Mouse (Mus musculus) spleen, adult 18-20 months (tissue): ENCODE data around the gene Psmf1.
A peak's percentile ranks its signal among the peaks of the same experiment; 100 is the strongest.

Experiments
- DNase-seq, 2 experiments: peaks; one replicate each; pipeline ENCODE4 v3.0.0; 2022; ENCODE audit warnings: mixed read lengths in 2 of 2

The Psmf1 gene

DNA sequence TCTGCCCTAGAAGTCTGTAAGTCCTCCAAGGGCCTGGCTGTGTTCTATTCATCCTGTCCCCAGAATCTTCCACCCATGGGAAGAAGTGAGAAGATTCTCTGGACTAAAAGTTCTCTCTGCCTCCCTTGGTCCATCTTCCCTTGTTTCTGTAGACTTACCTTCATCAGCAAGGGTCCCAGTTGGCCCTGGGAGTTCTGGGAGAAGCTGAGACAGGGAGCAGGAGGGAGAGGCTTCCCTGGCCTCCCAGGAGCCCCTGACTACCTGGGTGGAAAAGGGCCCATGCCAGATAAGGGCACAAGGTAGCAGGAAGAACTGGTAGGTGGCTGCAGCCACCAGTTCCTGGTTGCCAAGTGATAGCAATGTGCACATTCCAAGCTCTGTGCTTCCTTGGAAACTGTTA is at the start of gene Psmf1:
Gene Psmf1 (minus strand): TSS at position 342 of the 400 bp plus-strand sequence.
- DNase-seq = no peak

GRCm38 (mm10) chr2:151791156-151791555 is 47.2 kb upstream of the Psmf1 start:
- DNase-seq = no peak

- no peak for DNase-seq
Observed at GRCm38 (mm10) chr2:151790169-151790568, 46.2 kb upstream of the Psmf1 start.

- DNase-seq = no peak
Observed at GRCm38 (mm10) chr2:151788221-151788977, 44.4 kb upstream of the Psmf1 start.

DNA sequence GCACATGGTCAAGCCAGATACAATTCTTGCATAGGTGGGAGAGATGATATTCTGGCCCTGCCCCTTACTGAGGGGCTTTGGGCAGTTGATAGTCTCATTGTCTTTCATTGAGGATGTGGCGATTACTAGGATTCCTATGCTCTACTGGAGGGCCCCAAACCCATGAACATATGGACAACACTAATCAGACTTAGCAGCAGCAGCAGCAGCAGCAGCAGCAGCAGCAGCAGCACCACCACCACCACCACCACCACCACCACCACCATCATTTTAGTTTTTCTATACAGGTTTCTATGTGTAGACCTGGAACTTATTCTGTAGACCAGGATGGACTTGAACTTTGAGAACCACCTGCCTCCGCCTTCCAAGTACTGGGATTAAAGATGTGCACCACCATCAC is 39.5 kb upstream of the Psmf1 start:
- DNase-seq = no peak

GRCm38 (mm10) chr2:151777366-151777765 is 33.4 kb upstream of the Psmf1 start:
- DNase-seq = no peak

DNA sequence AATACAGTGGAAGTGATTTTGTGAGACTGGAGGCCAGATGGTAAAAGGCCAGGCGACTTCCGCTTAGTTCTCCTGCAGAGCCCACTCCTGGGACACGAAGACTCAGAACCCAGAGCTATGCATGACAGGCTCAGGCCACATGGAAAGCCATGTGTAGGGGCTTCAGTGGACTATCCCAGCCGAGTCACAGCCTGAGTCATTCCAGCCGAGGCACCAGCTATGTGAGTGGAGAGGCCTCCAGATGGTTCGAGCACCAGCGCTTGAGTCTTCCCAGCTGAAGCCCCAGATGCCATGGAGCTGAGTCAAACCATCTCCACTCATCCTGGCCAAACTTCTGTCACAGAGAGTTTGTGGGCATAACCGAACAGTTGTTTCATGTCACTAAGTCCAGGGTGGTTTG is 29.5 kb upstream of the Psmf1 start:
- no peak for DNase-seq

DNA sequence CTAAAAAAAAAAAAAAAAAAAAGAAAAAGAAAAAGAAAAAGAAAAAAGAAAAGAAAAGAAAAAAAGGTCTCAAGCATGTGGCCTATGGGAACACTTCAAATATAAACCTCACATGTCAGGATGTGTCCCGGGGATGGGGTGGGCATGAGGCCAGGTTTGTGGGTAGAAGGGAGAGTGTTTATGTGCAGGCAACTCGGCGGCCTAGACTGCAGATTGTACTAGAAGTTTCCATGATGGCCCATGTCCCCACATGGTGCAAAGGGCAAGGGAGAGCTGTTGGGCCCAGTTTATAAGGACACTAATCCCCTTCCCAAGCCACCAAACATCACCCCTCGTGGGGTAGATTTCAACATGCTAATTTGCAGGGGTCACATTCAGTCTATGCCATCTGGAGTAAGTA is 28.2 kb upstream of the Psmf1 start:
- DNase-seq = no peak

- DNase-seq = no peak
Observed at GRCm38 (mm10) chr2:151764557-151764956, 20.6 kb upstream of the Psmf1 start.

GRCm38 (mm10) chr2:151758806-151759353 is 14.9 kb upstream of the Psmf1 start:
- no peak for DNase-seq

GRCm38 (mm10) chr2:151757451-151757850 is 13.5 kb upstream of the Psmf1 start:
- DNase-seq = no peak

GRCm38 (mm10) chr2:151756277-151757061 is 12.5 kb upstream of the Psmf1 start:
- DNase-seq = no peak

DNA sequence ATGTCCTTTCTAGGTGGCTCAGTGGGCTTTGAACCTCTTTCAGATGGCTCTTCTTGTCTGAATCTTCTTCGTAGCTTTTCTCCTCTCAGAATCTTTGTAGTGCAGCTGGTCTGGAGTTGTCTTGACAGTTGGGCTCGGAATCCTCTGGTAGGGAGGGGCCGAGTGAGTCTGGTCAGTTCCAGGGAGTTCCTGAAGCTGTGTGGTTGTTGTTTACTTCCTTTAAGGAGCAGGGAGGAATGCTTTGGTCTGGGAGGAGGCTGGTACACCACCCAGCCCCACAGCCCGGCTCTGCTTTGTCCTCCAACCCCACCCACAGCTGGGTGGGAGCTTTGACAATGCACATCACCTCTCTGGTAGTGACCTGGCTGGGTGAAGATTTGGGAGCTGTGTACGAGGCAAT is 7.3 kb upstream of the Psmf1 start:
- no peak for DNase-seq

DNA sequence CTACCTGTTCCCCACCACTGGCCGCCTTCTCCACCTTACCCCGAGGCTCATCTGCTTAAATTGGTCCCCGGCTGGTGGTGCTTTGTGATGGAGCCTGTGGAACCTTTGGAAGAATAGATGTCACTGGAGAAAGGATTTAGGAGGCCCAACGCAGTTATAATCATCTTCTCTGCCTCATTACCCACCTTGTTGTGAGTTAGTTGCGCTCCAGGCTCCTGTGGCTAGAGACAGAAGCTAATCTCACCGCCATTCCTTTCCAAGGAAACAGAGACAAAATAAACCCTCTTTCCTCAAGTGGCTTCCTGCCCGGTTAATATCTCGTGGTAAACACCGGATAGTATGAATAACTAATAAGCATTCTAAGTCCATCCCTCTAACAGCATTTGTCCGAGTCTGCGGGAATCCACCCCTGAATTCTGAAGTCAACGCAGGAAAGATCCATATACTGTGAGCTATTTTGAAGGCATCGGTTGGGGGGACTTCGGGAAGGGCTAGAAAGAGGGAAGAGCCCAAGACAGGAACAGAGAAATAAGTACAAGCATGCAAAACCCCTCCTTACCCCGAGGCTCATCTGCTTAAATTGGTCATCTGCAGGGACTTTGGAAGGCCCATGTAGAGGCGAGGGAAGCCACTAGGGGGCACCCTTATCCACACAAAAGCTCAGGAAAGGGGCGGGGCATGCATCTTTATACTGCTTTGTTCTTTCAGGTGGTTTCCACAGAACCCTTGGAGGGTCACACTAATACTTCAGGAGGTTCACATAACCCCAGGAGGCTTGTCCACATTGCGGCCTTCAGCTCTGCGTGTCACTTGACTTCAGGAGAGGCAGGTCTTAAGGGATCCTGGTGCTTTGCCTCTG is 4.1 kb upstream of the Psmf1 start:
- DNase-seq = peak; percentile 28 to 55

DNA sequence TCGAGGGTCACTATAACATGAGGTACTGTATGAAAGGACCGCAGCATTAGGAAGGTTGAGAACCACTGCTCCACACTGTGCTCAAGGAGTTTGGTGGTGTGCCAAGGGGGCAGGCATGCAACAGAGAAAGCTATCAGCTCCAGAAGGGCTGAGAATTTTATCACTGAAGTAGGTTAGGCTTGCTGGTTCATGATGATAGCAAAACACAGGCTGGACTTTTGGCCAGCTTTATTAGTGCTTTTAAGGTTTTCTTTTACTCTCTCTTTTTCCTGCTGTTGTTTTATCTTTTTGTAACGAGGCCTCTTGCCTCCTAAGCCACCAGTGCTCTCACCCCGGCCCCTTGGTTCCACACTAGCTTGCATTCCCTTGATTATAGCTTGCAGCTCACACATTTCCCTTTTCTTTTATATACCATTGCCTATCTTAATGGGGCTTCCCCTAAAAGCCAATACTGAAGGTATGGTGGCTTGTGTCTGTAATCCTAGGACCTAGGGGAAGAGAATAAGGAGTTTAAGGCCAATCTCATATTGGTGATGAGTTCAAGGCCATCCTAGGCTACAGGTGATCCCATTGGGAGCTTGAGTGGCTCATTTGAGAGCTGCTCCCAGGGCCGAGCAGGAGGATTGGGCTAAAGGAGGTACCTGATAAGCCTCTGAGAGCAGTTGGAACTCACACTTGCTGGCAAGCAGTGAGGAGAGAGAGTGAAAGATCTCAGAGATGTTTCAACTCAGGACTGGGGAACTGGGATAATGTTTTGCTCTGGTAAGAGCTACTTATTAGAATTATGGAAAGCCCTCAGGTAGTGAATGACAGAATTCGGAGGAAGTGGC is 921 bp downstream of the Psmf1 start:
- no peak for DNase-seq

GRCm38 (mm10) chr2:151742084-151742483 is 1.9 kb downstream of the Psmf1 start:
- DNase-seq = no peak

DNA sequence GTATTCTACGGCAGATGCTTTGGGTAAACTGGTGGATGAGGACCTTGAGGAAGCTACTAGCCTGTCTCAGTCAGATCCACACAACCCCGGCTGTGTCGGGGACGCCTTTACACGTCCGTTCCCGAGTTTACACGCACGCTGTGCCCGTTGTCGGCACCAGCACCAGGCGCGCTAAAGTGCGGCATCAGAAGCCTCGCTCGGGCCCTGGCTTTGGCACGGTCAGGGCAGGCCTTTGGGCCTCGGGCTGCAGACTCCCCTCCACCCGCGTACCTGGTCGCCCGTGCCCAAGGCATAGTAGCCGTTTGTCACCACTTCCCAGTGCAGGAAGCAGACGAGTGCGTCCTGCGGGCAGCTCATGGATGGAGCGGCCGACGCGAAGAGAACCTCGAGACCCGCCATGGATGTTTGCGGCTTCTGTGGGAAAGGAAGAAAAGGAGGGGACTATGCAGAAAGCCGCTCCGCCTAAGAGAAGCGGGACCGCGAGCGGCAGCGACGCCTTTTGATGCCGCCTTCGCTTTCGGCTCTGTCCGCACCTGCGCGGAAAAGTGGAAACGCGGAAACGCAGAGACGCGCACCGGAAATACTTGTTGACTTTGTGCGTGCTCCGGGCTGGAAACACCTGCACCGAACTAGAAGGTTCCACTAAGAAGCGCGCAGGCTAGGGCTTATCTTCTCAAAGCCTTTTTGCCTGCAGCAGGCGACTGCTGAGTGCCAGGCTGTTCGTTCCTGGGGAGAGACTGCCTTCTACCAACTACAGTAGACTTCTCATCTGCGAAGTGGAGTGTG is 3.1 kb downstream of the Psmf1 start:
- DNase-seq = peak; percentile 69 to 85

- DNase-seq = no peak
Observed at GRCm38 (mm10) chr2:151739505-151739904, 4.5 kb downstream of the Psmf1 start.

GRCm38 (mm10) chr2:151739081-151739480 is 4.9 kb downstream of the Psmf1 start:
- DNase-seq = no peak

DNA sequence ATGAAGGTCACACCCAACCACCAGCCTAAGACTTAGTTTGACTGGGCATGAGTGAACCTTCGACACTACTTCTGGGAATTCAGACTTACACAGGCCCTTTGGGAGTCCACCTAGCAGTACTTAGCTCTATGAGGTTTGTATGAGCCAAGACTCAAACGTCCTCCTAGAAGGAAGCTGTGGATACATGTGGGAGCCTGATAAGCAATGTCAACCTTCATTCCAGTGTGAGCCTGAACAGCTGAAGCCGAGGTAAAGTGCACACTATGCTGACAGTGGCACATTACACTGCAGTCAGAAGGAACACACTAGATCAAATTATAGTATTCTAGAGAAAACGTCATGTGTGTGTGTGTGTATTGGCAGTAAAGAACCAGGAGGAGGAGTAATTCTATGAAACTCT is 5.5 kb downstream of the Psmf1 start:
- no peak for DNase-seq

DNA sequence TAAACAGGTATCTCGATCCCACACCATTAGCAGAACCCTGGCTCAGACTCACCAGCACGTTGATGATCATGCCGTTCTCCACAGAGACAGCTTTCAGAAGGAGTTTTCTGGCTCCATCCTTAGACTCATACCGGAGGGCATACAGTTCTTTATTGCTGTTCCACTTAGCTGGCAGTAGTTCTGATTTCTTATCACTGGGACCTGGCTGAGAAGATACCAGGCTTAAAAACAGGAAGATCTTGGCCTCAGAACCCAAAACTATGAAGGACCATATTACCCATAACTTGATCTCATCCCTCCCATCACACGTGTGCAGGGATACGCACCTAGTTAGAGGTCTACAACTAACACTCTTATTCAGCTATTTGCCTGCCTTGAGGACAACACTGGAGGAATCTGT is 8.6 kb downstream of the Psmf1 start:
- no peak for DNase-seq
